Mouse (Mus musculus) monocyte, adult 2 months (primary cell): Measurements from ENCODE around the gene Gm572.

Source experiments
- DNase-seq, 2 experiments: peaks; one replicate each; pipeline ENCODE4 v3.0.0; 2022; ENCODE audit warnings: low spot score in 2 of 2, low read depth in 1 of 2

The Gm572 gene

GRCm38 (mm10) chr4:148625010-148625409 is 18.1 kb upstream of the Gm572 start:
- no peak for DNase-seq

GRCm38 (mm10) chr4:148625756-148626622 is 17.1 kb upstream of the Gm572 start:
- no peak for DNase-seq

GRCm38 (mm10) chr4:148626623-148627185 is 16.4 kb upstream of the Gm572 start, which contains the start of gene Tardbp:
Gene Tardbp (minus strand): TSS chr4:148627019.
- peak; percentile 86 to 96 for DNase-seq

- no peak for DNase-seq
Measured at GRCm38 (mm10) chr4:148627246-148627645, 15.9 kb upstream of the Gm572 start.

- DNase-seq, result no peak
Measured at GRCm38 (mm10) chr4:148632013-148632692, 11.0 kb upstream of the Gm572 start.

GRCm38 (mm10) chr4:148633395-148634061 is 9.6 kb upstream of the Gm572 start:
- no peak for DNase-seq

GRCm38 (mm10) chr4:148635309-148635708 is 7.8 kb upstream of the Gm572 start:
- DNase-seq, result no peak

GRCm38 (mm10) chr4:148638302-148638701 is 4.8 kb upstream of the Gm572 start:
- no peak for DNase-seq

- DNase-seq, result no peak
Measured at GRCm38 (mm10) chr4:148639455-148639854, 3.7 kb upstream of the Gm572 start.

GRCm38 (mm10) chr4:148641121-148641520 is 2.0 kb upstream of the Gm572 start:
- DNase-seq, result no peak

- DNase-seq, result peak in 1 of 2 experiments; percentile 43
Measured at GRCm38 (mm10) chr4:148644157-148644511, 1.0 kb downstream of the Gm572 start.

GRCm38 (mm10) chr4:148644926-148645325 is 1.8 kb downstream of the Gm572 start:
- DNase-seq, result no peak

- no peak for DNase-seq
Measured at GRCm38 (mm10) chr4:148646616-148647015, 3.5 kb downstream of the Gm572 start.

- DNase-seq, result no peak
Measured at GRCm38 (mm10) chr4:148649309-148649708, 6.2 kb downstream of the Gm572 start.

GRCm38 (mm10) chr4:148651045-148651444 is 7.9 kb downstream of the Gm572 start:
- DNase-seq, result no peak

GRCm38 (mm10) chr4:148654701-148655398 is 11.7 kb downstream of the Gm572 start:
- peak in 1 of 2 experiments; percentile 28 for DNase-seq

- no peak for DNase-seq
Measured at GRCm38 (mm10) chr4:148656691-148657258, 13.7 kb downstream of the Gm572 start.

- no peak for DNase-seq
Measured at GRCm38 (mm10) chr4:148657776-148658175, 14.7 kb downstream of the Gm572 start.

GRCm38 (mm10) chr4:148660174-148660573 is 17.1 kb downstream of the Gm572 start:
- no peak for DNase-seq

- peak in 1 of 2 experiments; percentile 52 for DNase-seq
Measured at GRCm38 (mm10) chr4:148662168-148662965, 19.2 kb downstream of the Gm572 start.
